Mouse (Mus musculus) cerebellum, postnatal 4 days (tissue): ENCODE measurements around the gene C77080.

Experiments used
- DNase-seq, 2 experiments: peaks; one replicate each; pipeline ENCODE4 v3.0.0; 2022; ENCODE audit warnings: low spot score in 2 of 2, mixed read lengths in 1 of 2

Gene C77080

GRCm38 (mm10) chr4:129261196-129261595, at the start of gene C77080:
TSS of gene C77080 (minus strand) at chr4:129261404.
- no peak for DNase-seq

GRCm38 (mm10) chr4:129307936-129308335, 46.7 kb upstream of the C77080 start:
- DNase-seq, result no peak

GRCm38 (mm10) chr4:129304306-129304705, 43.1 kb upstream of the C77080 start:
- no peak for DNase-seq

- DNase-seq, result no peak
Observed at GRCm38 (mm10) chr4:129303816-129304215, 42.6 kb upstream of the C77080 start.

- no peak for DNase-seq
Observed at GRCm38 (mm10) chr4:129303401-129303800, 42.2 kb upstream of the C77080 start.

GRCm38 (mm10) chr4:129299121-129299520, 37.9 kb upstream of the C77080 start:
- DNase-seq, result no peak

GRCm38 (mm10) chr4:129297724-129298123, 36.5 kb upstream of the C77080 start:
- no peak for DNase-seq

- no peak for DNase-seq
Observed at GRCm38 (mm10) chr4:129296066-129296465, 34.9 kb upstream of the C77080 start.

- no peak for DNase-seq
Observed at GRCm38 (mm10) chr4:129295188-129295587, 34.0 kb upstream of the C77080 start.

GRCm38 (mm10) chr4:129293702-129294101, 32.5 kb upstream of the C77080 start:
- DNase-seq, result no peak

GRCm38 (mm10) chr4:129292831-129293230, 31.6 kb upstream of the C77080 start:
- no peak for DNase-seq

GRCm38 (mm10) chr4:129289671-129290070, 28.5 kb upstream of the C77080 start:
- DNase-seq, result no peak

GRCm38 (mm10) chr4:129288067-129288466, 26.9 kb upstream of the C77080 start:
- DNase-seq, result no peak

- DNase-seq, result no peak
Observed at GRCm38 (mm10) chr4:129287472-129287981, 26.3 kb upstream of the C77080 start, which contains the start of gene Sync. TSS of gene Sync (plus strand) at chr4:129287617.

GRCm38 (mm10) chr4:129286683-129287471, 25.7 kb upstream of the C77080 start:
- DNase-seq, result no peak

- no peak for DNase-seq
Observed at GRCm38 (mm10) chr4:129286001-129286682, 24.9 kb upstream of the C77080 start.

GRCm38 (mm10) chr4:129284685-129285084, 23.5 kb upstream of the C77080 start:
- DNase-seq, result no peak

- DNase-seq, result no peak
Observed at GRCm38 (mm10) chr4:129283226-129283625, 22.0 kb upstream of the C77080 start.

GRCm38 (mm10) chr4:129282786-129283185, 21.6 kb upstream of the C77080 start:
- no peak for DNase-seq

- DNase-seq, result peak; percentile 98
Observed at GRCm38 (mm10) chr4:129276453-129276865, 15.3 kb upstream of the C77080 start.

- DNase-seq, result peak in 1 of 2 experiments; percentile 68
Observed at GRCm38 (mm10) chr4:129272756-129273046, 11.5 kb upstream of the C77080 start.

- DNase-seq, result no peak
Observed at GRCm38 (mm10) chr4:129271991-129272755, 11.0 kb upstream of the C77080 start.
